Mouse (Mus musculus) olfactory bulb, adult 2 months (tissue): Measurements from ENCODE around the gene B4galt3.

ENCODE experiments used
- CTCF ChIP-seq: fragments of 200-500 bp; IDR thresholded peaks from 2 replicates; pipeline ENCODE4 v1.5.1; 2012; ENCODE audit warnings: low read depth, mild to moderate bottlenecking, low read length, moderate library complexity; ENCODE audit not compliant: insufficient read depth
- POLR2A ChIP-seq: fragments of 200-500 bp; IDR thresholded peaks from 2 replicates; pipeline ENCODE4 v1.6.1; 2012; ENCODE audit warnings: mild to moderate bottlenecking, low read depth, low read length, moderate library complexity; ENCODE audit not compliant: insufficient read depth

- TF ChIP-seq CTCF, result no peak
- TF ChIP-seq POLR2A, result no peak
These were observed 1.8 kb upstream of the B4galt3 start for GRCm38 (mm10) chr1:171268341-171268740.
